Mouse (Mus musculus): ENCODE measurements at regions not wholly inside any gene's neighbourhood (a gene's known extent, or its start where the extent isn't known, plus 50 kb on each side); places are given as distances from the start of the nearest gene placed in this dataset.

DNA sequence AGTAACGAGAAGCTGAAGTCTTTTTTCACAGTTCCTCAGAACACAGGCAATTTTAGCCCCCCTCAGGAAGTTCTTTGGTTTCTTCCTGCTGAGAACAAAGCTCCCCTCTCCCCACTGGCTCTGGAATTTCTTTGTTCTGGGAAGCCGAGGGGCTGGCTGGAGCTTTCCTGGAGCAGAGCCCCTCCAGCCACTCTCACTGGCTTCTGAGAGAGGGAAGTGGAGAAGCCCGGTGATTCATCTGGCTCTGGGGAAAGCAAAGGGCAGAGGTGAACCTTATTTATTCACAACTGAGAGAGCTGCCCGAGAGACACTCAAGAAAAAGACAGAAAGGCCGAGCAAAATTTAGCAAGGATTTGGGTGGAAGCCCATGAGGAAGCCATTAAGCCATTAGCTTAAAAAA is 63.9 kb downstream of the Ddx3x start:
- peak; percentile 76 for DNase-seq (ENCODE audit: low spot score)

DNA sequence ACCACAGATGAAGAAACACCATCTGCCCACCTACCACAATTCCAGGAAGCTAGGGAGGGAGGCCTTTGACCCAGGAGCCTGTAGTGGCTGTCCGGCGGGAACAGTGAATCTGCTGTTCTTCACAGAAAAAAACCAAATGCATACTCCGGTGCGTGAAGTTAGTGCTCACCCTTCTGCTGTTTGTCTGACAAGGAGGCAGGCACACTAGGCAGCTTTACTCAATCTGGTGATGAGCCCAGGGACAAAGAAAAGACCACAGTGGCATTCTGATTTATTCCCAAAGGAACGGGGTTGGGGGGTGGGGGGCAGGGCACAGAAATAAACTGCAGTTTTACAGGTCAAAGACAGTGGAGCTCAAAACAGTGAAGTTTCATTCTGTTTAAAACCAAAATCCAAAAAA is 64.4 kb downstream of the Ddx3x start:
- peak; percentile 54 for DNase-seq (ENCODE audit: low spot score)

DNA sequence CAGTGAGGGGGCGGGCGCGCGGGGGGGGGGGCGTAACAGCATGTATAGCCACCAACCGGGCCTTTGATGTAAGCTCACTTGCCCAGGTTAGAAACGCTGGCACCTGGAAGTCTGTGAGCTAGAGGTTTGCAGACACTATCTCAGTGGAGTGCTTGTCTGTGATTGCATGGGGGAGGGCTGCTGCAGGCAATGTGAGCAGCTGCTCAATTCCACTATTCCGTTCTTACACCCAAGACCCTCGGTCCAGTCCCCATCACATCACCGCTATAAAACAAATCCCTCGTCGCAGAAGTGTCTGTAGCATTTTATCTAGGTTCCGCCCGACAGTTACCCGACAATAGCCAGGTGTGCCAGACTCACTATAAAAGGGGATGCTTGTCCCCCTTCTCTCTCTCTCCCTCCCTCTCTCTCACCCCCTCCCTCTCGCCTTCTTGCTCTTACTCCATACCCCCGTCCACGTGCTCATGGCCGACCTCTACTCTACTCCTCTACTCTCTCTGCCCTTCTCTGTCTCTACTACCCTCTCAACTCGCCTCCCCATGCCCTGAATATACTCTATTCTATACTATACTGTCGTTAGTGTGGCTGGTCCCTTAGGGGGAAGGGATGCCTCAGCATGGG is 65.4 kb downstream of the Ddx3x start:
- peak; percentile 35 for DNase-seq (ENCODE audit: low spot score)

DNA sequence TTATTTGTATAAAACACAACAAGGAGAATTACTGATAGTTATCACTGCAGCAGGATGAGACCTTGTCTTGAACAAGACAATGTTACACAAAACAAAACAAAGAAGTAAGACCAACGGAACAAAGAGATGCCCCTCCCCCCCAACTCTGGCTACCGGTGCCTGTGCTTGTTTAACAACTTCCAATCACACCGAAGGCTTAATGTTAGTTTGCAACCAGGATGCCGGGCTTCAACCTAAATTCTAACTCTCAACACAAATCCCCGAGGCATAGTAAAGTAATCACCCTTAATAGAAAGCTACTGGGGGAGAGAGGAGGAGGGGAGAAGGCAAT is 65.9 kb downstream of the Ddx3x start:
- DNase-seq (ENCODE audit: low spot score): no peak

DNA sequence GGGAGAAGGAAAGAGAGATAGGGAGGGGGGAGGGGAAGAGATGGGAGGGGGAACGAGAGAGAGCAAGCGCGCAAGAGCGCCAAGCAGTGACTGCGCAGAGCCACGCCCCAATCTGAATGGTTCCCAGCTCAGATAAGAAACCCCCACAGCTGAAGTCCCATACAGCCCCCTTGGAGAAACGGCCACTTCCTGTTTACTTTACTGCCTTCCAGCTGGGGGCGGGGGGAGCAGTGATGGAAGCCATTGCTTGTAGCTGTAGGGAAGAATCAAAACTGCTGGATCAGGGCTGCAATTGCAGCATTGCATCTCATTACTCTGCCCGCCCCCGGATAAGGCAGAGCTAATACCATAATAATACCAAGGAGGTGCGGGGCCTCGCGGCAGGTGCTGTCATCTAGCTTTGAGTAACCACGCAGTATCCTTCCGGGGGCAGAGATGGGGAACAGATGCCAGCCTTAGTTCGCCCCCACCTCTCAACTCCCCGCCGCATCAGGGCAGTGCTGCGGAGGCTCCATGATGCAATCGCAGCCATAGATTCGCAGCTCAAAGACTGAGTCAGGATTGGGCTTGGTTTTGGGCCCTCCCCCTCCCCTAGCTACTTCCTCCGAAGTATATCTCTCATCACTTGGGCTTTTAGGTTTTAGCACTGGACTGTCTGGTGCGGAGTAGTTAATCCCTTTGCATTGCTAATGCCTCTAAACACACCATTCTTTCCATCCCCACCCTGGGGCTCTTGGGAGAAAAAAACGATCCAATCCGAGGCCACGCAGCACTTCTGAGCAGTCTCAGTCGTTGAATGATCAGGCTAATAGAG is 66.5 kb downstream of the Ddx3x start:
- DNase-seq (ENCODE audit: low spot score): peak; percentile 86

DNA sequence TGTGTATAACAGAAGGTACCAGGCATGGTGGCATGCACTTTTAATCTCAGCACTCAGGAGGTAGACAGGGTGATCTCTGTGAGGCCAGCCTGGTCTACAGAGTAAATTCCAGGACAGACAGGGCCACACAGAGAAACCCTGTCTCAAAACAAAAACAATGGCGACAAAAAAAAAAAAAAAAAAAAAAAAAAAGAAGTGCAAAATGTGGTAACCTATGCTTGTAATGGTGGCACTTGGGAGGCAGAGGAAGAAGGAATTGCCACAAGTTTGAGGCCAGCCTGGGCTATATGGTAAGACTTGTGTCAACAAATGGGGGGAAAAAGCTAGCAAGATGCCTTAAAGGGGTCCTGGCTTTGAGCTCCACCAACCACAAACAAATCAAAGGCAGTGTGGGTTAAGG is 67.6 kb downstream of the Ddx3x start:
- no peak for DNase-seq (ENCODE audit: low spot score)

DNA sequence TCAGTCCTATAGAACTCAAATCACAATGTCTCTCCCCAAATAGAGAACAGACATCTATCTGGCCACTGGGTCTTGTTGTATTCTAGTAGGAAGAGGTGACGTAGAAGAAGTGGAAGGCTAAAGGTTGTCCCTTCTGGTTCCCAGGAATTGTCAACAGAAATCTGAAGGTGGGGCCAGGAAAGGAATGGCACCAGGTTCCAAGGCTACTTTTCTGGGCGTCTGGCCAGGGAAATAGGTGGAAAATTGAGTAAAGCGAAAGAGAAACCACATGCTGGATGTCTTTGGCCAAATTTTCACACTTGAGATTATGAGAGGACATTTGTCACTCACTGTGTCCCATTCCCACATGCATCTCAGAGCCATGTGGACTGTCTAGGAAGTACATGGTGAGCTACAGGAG is 69.7 kb downstream of the Ddx3x start:
- DNase-seq (ENCODE audit: low spot score): no peak

DNA sequence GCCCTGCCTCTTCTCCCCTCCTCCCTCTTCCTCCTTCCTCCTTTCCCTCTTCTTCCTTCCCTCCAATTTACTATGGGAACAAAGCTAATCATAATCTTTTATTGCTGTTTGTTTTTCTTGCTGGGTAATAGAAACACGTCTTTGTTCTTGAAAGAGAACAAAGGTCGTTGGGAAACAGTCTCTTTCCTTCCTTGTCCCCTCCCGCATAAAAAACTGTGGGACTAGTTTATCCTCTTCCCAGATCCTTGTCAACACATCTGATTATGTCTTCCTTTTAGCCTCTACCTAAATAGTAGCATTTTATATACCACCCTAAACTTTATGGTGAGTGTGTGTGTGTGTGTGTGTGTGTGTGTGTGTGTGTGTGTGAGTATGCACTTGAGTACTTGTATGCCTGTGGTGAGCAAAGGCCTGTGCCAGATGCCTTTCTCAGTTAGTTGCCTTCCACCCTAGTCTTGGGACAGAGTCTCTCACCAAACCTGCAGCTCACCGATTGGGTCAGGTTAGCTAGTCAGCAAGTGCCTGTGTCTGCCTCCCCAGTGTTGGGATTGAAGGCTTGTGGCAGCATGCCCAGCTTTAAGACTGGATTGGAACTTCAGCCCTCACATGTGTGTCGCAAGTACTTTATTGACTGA is 76.5 kb downstream of the Ddx3x start:
- DNase-seq (ENCODE audit: low spot score): no peak

DNA sequence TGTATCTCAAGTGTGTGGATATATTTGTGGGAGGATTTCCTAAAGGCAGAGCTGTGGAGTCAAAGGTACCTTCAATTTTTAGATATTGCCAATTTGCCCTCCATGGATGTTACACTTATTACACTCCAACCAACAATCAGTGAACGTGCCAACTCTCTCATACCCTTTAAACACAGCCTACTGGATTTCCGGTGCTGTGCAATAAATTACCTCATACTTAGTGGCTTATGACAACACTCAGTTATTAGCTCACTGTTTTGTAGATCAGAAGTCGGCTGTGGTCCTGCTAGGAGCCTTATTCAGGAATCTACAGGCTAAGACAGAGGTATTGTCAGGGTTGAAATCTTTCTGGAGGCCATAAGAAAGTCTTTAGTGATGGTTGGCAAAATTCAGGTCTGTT is 77.2 kb downstream of the Ddx3x start:
- no peak for DNase-seq (ENCODE audit: low spot score)

DNA sequence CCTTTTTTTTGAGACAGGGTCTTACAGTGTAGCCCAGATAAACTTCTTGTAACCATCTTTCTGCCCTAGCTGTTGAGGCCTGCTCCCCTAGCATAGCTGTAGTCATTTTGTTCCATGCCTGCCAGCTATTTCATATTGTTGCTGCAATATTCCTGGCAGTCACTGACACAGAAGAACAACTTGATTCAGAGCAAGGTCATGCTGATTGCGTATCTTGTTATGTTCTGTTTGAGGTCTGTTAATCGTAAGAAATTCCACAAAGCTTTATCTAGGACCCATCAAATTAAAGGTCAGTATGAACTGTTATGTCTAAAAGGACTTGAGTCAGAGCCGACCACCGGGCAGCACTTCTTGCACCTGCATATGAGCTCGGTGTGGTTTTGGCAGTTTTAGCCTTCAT is 79.7 kb downstream of the Ddx3x start:
- no peak for DNase-seq (ENCODE audit: low spot score)

DNA sequence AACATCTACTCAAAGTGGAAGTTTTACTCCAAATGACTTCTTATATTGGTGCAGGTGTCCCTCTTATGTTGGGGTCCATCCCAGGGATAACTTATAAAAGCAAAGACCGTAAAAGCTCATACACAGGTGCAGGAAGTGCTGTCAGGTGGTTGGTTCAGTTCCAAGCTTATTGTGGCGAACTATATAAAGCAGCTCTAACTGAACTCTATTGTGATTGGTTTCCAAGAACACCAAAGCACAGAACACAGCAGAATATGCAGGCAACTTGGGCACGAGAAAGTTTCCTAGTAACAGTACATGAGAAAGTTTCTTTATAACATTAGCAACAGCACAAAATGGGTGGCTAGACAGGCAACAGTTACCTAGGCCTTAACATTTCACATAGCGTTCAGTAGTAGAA is 89.5 kb downstream of the Ddx3x start:
- DNase-seq (ENCODE audit: low spot score): no peak

DNA sequence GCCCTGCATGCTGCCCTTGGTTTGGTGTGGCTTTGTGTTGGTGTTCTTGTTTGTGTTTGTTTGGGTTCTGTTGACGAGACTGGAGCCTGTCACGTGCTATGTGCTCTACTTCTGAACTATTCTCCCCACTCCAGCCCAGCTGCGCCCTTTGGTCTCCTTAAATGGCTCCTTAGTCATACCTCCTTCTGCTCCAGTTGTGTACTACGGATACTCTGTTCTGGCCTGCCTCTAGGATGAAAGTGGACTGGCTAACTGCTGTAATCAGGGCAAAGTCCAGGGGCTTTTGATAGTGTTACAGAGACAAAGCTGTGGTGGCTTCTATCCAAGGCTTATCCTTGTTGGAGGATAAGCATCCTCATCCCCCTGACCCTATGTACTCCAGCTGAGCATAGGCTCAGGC is 92.0 kb downstream of the Ddx3x start:
- DNase-seq (ENCODE audit: low spot score): no peak

DNA sequence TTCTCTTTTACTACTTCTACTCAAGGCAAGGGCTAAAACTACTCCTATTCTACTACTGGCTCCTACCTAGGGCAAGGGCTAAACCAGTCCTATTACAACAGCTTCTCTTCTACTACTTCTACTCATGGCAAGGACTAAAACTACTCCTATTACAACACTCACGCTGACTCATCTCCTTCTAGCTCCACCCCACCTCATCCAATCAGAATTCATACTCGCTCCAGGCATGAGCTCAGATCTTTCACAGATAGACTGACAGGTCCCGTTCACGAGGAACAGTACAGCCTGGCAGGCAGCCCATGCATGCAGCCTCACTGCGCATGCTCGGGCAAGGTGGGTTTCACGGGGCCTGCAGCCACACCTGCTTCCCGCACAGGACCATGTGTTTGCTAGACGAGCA is 79.6 kb upstream of the Nyx start:
- no peak for DNase-seq (ENCODE audit: low spot score)

DNA sequence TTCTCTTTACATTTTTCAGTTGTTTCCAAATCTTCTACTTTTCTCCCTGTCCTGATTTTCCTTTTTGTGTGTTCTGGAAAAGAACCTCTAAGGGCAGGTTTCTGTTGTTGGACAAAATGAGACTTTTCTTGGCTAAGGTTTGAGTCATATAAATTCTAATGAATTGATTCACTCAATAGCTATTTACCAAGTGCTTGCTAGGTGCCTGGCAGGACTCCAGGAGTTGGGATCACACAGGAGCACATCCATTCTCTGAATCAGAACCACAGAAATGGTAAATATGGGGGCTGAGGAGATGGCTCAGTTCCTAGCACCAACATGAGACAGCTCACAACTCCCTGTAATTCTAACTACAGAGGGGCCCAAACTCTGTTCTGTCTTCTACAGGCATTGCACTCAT is 67.4 kb upstream of the Nyx start:
- no peak for DNase-seq (ENCODE audit: low spot score)

DNA sequence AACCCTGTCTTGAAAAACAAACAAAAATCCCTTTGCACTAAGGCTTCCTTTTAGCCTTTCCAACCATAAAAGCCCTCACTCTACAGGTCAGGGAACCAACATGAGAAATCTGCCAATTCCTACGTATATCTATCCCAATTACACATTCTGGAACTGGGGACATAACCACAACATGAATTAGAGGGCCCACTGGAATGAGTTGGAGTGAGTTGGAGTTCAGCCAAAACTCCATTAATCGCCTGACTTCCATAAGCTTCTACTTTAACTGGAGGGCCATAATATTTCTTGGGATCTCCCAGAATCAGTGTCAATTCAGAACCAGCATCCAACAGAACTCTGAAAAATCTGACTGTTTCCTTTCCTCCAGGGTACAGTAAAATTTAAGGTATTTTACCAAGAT is 53.2 kb upstream of the Nyx start:
- no peak for DNase-seq (ENCODE audit: low spot score)

DNA sequence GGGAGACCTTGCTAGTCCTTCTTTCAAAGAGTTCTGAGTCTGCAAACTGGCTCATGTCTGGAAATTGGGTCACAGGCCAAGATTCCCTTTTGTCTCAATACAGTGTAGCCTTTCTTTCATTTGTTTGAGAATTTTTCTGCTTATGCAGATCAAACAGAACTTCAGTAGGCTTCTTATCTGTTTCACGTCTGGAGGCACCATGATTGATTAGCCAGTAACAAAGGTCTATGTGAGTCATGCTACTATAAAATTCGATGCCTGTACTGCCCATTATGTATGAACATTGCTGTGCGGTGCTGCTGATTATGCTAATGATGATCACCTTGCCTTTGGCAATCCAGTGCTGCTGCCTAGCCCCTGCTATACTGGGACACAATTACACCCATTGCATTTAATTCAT is 52.8 kb upstream of the Nyx start:
- no peak for DNase-seq (ENCODE audit: low spot score)
